Mouse (Mus musculus) midbrain, embryonic 13.5 days (tissue): ENCODE data around the gene Nlrp10. TPM values are rescaled to one million over a fixed set of nuclear protein-coding genes. Genes with fewer than 3 reads are reported as not detected.

Experiments
- polyA plus RNA-seq: library from polyadenylated mRNA; unstranded; fragments of >200 nt; fragmentation: Nextera tagmentation; extraction: Ambion mirVana; gene quantifications from 2 replicates; pipeline ENCODE4 v1.2.1, GENCODE M21; 2015

Gene Nlrp10
- polyA plus RNA-seq, 1 experiment from 2014 or later: not detected

Other genes with a start within 250 kb of the Nlrp10 start
- not detected in 2 replicates for gene Olfr512, start 216.9 kb downstream of the Nlrp10 start, polyA plus RNA-seq
- gene Olfr513, start 179.2 kb downstream of the Nlrp10 start, polyA plus RNA-seq: not detected in 2 replicates
- gene Olfr514, start 104.2 kb downstream of the Nlrp10 start, polyA plus RNA-seq: not detected in 2 replicates
- gene Olfr516, start 79.6 kb downstream of the Nlrp10 start, polyA plus RNA-seq: not detected in 2 replicates
- gene Olfr517, start 57.8 kb downstream of the Nlrp10 start, polyA plus RNA-seq: not detected in 2 replicates
- gene Olfr518, start 45.2 kb downstream of the Nlrp10 start, polyA plus RNA-seq: not detected in 2 replicates
- not detected in 2 replicates for gene Olfr519, start 35.8 kb downstream of the Nlrp10 start, polyA plus RNA-seq
- gene Eif3f, start 4.2 kb upstream of the Nlrp10 start, polyA plus RNA-seq: 78.2 and 78.7 TPM in 2 replicates
- gene Tub, start 20.2 kb upstream of the Nlrp10 start, polyA plus RNA-seq: 37.9 and 40.9 TPM in 2 replicates
- 30.6 and 34.0 TPM in 2 replicates for gene Ric3, start 153.2 kb upstream of the Nlrp10 start, polyA plus RNA-seq
- 95.3 and 121 TPM in 2 replicates for gene Lmo1, start 245.0 kb upstream of the Nlrp10 start, polyA plus RNA-seq